Mouse (Mus musculus) heart, adult 18-20 months (tissue): Measurements from ENCODE around the gene Tas2r129. TPM values are rescaled to one million over a fixed set of nuclear protein-coding genes. Genes with fewer than 3 reads are reported as not detected.
"Not testable (repeated sequence)": the region's sequence is repeated elsewhere in the genome, so short reads cannot be mapped to it uniquely, and the experiment has no call there.

Experiments
- DNase-seq, 2 experiments: peaks; one replicate each; pipeline ENCODE4 v3.0.0; 2021 to 2022; ENCODE audit warnings: mixed read lengths in 1 of 2
- long read RNA-seq, 2 experiments: library from polyadenylated mRNA; stranded (forward); transcript quantifications; one replicate each; pipeline ENCODE4 v2.0.0; 2021
- total RNA-seq, 2 experiments: library from RNA; stranded (reverse); gene quantifications; 2 replicates each; pipeline ENCODE4 v1.2.3; 2021

Gene Tas2r129
- total RNA-seq, result not detected
- long read RNA-seq, experiment 1, result 0 reads
- long read RNA-seq, experiment 2, result 0 reads

GRCm38 (mm10) chr6:132950802-132951201 lies at the start of gene Tas2r129:
Tas2r129 (plus strand) TSS chr6:132951102.
- no peak for DNase-seq

DNA sequence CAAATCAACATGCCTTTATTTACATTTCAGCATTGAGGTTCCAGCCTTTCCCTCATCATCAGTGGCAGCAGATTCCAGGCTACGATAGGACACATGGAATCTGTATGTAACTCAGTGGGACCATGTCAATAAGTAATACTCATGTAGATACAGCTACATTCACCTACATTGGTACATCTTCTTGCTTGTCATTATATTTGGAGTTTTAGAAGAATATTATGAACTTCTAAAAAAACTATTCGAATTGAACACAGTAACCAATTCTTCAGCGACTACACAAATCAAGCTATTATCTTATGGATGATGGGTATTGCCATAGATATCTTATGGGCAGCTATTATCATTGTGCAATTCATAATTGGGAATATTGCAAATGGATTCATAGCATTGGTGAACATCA lies 41.6 kb upstream of the Tas2r129 start, which contains the start of gene Tas2r125:
Gene Tas2r125 (plus strand): TSS at position 301 of the 400 bp plus-strand sequence.
- DNase-seq, result no peak

- DNase-seq, result not testable (repeated sequence)
These were observed 9.5 kb upstream of the Tas2r129 start for GRCm38 (mm10) chr6:132941376-132941775.

- DNase-seq, result no peak
These were observed 6.9 kb downstream of the Tas2r129 start, which contains the start of gene Tas2r131 for GRCm38 (mm10) chr6:132957819-132958218. Tas2r131 (minus strand) TSS chr6:132957919.

- no peak for DNase-seq
These were observed 30.0 kb downstream of the Tas2r129 start, which contains the start of gene Tas2r109 for GRCm38 (mm10) chr6:132980865-132981264. Tas2r109 (minus strand) TSS chr6:132980965.

Other genes with a start within 250 kb of the Tas2r129 start
- not detected for gene Tas2r122, start 239.2 kb upstream of the Tas2r129 start, total RNA-seq
- gene Tas2r115, start 213.1 kb upstream of the Tas2r129 start, total RNA-seq, result not detected
- not detected for gene Tas2r124, start 196.4 kb upstream of the Tas2r129 start, total RNA-seq
- gene Tas2r102, start 189.0 kb upstream of the Tas2r129 start, total RNA-seq, result not detected
- gene Tas2r136, start 172.9 kb upstream of the Tas2r129 start, total RNA-seq, result not detected
- not detected for gene Tas2r117, start 148.3 kb upstream of the Tas2r129 start, total RNA-seq
- not detected for gene Tas2r123, start 104.0 kb upstream of the Tas2r129 start, total RNA-seq
- gene Tas2r116, start 95.7 kb upstream of the Tas2r129 start, total RNA-seq, result not detected
- not detected for gene Tas2r110, start 83.1 kb upstream of the Tas2r129 start, total RNA-seq
- not detected for gene Tas2r113, start 58.1 kb upstream of the Tas2r129 start, total RNA-seq
- gene Tas2r125, start 41.5 kb upstream of the Tas2r129 start, total RNA-seq, result not detected
- not detected for gene Tas2r131, start 6.8 kb downstream of the Tas2r129 start, total RNA-seq
- not detected for gene Tas2r109, start 29.9 kb downstream of the Tas2r129 start, total RNA-seq
- gene Tas2r103, start 86.0 kb downstream of the Tas2r129 start, total RNA-seq, result not detected
- not detected for gene Tas2r140, start 104.7 kb downstream of the Tas2r129 start, total RNA-seq
- 10 to 100 TPM; 69.4 to 72.8 TPM for gene Smim10l1, start 153.8 kb downstream of the Tas2r129 start, total RNA-seq